In genomic region chr5:64701219-64701779, GRCm38 (mm10) we compare ENCODE assay signal across 7 mouse cellular contexts.
A peak's percentile ranks its signal among the peaks of the same experiment; 100 is the strongest.
DNase-seq lines count a peak whose midpoint lies in the region; ATAC-seq and TF ChIP-seq lines count a peak whose summit lies in the region.

No protein-coding gene starts in this region.

- no peaks in the 10 kb centered on the region for H3K27me3 ChIP-seq in lung, embryonic 14.5 days (ENCODE audit: insufficient read depth, low read length)
- no peaks in the 10 kb centered on the region for H3K27me3 ChIP-seq in forebrain, postnatal 0 days (ENCODE audit: insufficient read depth, low read length)
- no peaks in the 10 kb centered on the region for H3K27me3 ChIP-seq in liver, embryonic 16.5 days (ENCODE audit: control insufficient read depth, insufficient read depth, low read depth, low read length)
- no peaks in the 10 kb centered on the region for H3K27me3 ChIP-seq in stomach, postnatal 0 days (ENCODE audit: control insufficient read depth, insufficient read depth, low read length)

- H3K4me2 ChIP-seq in lung, embryonic 14.5 days = peak overlapping the region; percentile 28
- peak overlapping the region; percentile 23 for H3K4me2 ChIP-seq in forebrain, postnatal 0 days (ENCODE audit: low read depth)
- peak overlapping the region; percentile 51 for H3K4me2 ChIP-seq in liver, embryonic 16.5 days (ENCODE audit: low read depth, low read length)
- H3K4me2 ChIP-seq in stomach, postnatal 0 days (replicated peaks; ENCODE audit: low read depth) = peak overlapping the region; percentile 48

- ATAC-seq in lung, embryonic 14.5 days (ENCODE audit: insufficient read depth) = no peak
- ATAC-seq in forebrain, postnatal 0 days = peak; percentile 42; the same call in 1 of the 2 replicates
- ATAC-seq in liver, embryonic 16.5 days (ENCODE audit: low read depth) = no peak
- no peak for ATAC-seq in stomach, postnatal 0 days (ENCODE audit: low FRiP score, low TSS enrichment)

- H3K27ac ChIP-seq in lung, embryonic 14.5 days (ENCODE audit: low read depth) = peak overlapping the region; percentile 92
- H3K27ac ChIP-seq in forebrain, postnatal 0 days (ENCODE audit: low read depth, low read length) = peak overlapping the region; percentile 88
- peak overlapping the region; percentile 43; the same call in 1 of the 2 replicates for H3K27ac ChIP-seq in liver, embryonic 16.5 days (ENCODE audit: low read length)
- peak overlapping the region; percentile 94 for H3K27ac ChIP-seq in stomach, postnatal 0 days (replicated peaks)

- no peak overlapping the region for H3K4me3 ChIP-seq in lung, embryonic 14.5 days (ENCODE audit: low read depth, low read length)
- no peak overlapping the region for H3K4me3 ChIP-seq in forebrain, postnatal 0 days (ENCODE audit: low read depth, low read length)
- H3K4me3 ChIP-seq in liver, embryonic 16.5 days (ENCODE audit: low read depth, low read length) = no peak overlapping the region
- no peak overlapping the region for H3K4me3 ChIP-seq in stomach, postnatal 0 days (ENCODE audit: low read depth, low read length)

- no peak for TF ChIP-seq CTCF in lung, embryonic 14.5 days (IDR thresholded peaks at IDR 0.05; ENCODE audit: low read depth)
- no peak for TF ChIP-seq CTCF in forebrain, postnatal 0 days (IDR thresholded peaks at IDR 0.05; ENCODE audit: low read depth)
- TF ChIP-seq CTCF in stomach, postnatal 0 days (IDR thresholded peaks at IDR 0.05; ENCODE audit: low read depth) = no peak

- H3K9me3 ChIP-seq in lung, embryonic 14.5 days (ENCODE audit: low read depth, low read length) = no peaks in the 10 kb centered on the region
- no peaks in the 10 kb centered on the region for H3K9me3 ChIP-seq in forebrain, postnatal 0 days (ENCODE audit: low read length)
- no peaks in the 10 kb centered on the region for H3K9me3 ChIP-seq in liver, embryonic 16.5 days (replicated peaks; ENCODE audit: control insufficient read depth, low read length)
- H3K9me3 ChIP-seq in stomach, postnatal 0 days (ENCODE audit: control insufficient read depth, low read length) = no peaks in the 10 kb centered on the region

- TF ChIP-seq EP300 in stomach, postnatal 0 days (optimal IDR thresholded peaks at IDR 0.05) = no peak

- H3K36me3 ChIP-seq in lung, embryonic 14.5 days (ENCODE audit: insufficient read depth) = no peaks in the 10 kb centered on the region
- no peaks in the 10 kb centered on the region for H3K36me3 ChIP-seq in forebrain, postnatal 0 days (ENCODE audit: insufficient read depth)
- no peaks in the 10 kb centered on the region for H3K36me3 ChIP-seq in liver, embryonic 16.5 days (ENCODE audit: control insufficient read depth, insufficient read depth)
- H3K36me3 ChIP-seq in stomach, postnatal 0 days (ENCODE audit: control insufficient read depth, insufficient read depth, low read length) = no peaks in the 10 kb centered on the region

- 46% methylated on average over 14 of the region's 14 CpGs for WGBS in lung, embryonic 14.5 days
- 48% methylated on average over 14 of the region's 14 CpGs for WGBS in forebrain, postnatal 0 days
- 63% methylated on average over 14 of the region's 14 CpGs for WGBS in liver, embryonic 16.5 days (ENCODE audit: insufficient replicate concordance)
- 45% methylated on average over 14 of the region's 14 CpGs for WGBS in stomach, postnatal 0 days

- peaks cover 40% of the 10 kb centered on the region for H3K4me1 ChIP-seq in lung, embryonic 14.5 days (ENCODE audit: insufficient read depth)
- peaks cover 15% of the 10 kb centered on the region for H3K4me1 ChIP-seq in forebrain, postnatal 0 days (ENCODE audit: insufficient read depth)
- peaks cover 20% of the 10 kb centered on the region for H3K4me1 ChIP-seq in liver, embryonic 16.5 days (ENCODE audit: control insufficient read depth, low read depth, low read length)
- H3K4me1 ChIP-seq in stomach, postnatal 0 days (replicated peaks; ENCODE audit: control insufficient read depth, insufficient read depth) = peaks cover 15% of the 10 kb centered on the region

- no peak for DNase-seq in lung, embryonic 14.5 days
- no peak for DNase-seq in lung, postnatal 25 days (ENCODE audit: low spot score)
- peak; percentile 9 for DNase-seq in forebrain, postnatal 0 days
- no peak for DNase-seq in stomach, postnatal 0 days (ENCODE audit: low spot score)
- DNase-seq in gastrocnemius, postnatal 10 days = no peak
- no peak for DNase-seq in ovary, postnatal 36 days (ENCODE audit: low spot score)

- no peak overlapping the region for H3K9ac ChIP-seq in lung, embryonic 14.5 days
- peak overlapping the region; percentile 11; the same call in 1 of the 2 replicates for H3K9ac ChIP-seq in forebrain, postnatal 0 days
- H3K9ac ChIP-seq in liver, embryonic 16.5 days (ENCODE audit: low read depth, low read length) = no peak overlapping the region
- peak overlapping the region; percentile 43 for H3K9ac ChIP-seq in stomach, postnatal 0 days (ENCODE audit: low read length)

Comparison
In these comparisons a context has a peak if more than half of its experiments do, and no peak if none do; other contexts are left out.
1. H3K27ac ChIP-seq: peak in every context shown above with its lines; median percentile 94 in stomach, postnatal 0 days; 92 in lung, embryonic 14.5 days; 88 in forebrain, postnatal 0 days; 43 in liver, embryonic 16.5 days.
2. H3K9ac ChIP-seq: peak in forebrain, postnatal 0 days (single experiment) and stomach, postnatal 0 days (single experiment); none in lung, embryonic 14.5 days (single experiment) and liver, embryonic 16.5 days (single experiment).
3. Peak in every context shown above with its lines, with median percentiles within 50 percentile points of each other: H3K4me2 ChIP-seq.